In the genomic region with DNA sequence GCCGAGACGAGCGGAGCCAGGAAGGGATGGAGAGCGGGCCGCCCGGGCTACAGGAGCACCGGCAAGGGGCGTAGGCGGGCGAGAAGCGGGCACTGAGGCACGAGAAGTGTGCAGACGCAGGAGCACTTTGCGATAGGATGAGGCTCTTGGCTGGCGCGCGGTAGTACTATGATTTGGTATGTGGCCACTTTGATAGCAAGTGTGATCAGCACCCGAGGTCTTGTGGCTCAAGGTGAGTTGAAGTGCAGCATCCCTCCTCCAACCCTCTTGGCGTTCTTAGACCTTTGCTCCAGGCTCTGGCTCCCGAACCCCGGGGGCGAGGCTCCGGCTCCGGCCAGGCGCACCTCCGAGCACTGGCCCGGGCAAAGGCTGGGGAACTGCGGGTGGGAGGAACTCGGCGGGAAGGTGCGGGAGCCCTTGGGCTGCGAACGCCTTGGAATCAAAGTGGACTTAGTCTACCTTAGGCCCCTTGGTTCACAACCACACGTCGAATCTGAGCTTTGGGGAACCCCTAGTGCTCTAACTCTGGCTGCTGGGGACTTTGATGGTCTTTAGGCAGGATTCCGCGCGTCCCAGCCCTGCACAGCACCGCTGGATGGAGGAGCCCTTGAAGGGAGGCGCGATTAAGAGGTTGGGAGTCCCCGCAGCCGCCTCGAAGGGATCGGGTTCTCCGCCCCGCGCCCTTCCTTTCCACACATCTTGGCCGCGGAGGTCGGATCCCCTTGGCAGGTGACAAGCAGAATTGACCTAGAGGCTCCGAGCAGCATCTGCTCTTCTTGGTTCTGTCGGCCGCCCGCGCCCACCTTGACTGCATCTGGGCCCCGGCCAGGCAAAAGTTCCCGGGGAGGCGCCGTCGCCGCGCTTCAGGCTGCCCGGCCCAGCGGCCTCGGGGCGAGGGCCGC, we compare ENCODE assay signal across 7 mouse cellular contexts. TPM values are rescaled to one million over a fixed set of nuclear protein-coding genes. Genes with fewer than 3 reads are reported as not detected.
DNase-seq lines count a peak whose midpoint lies in the region; ATAC-seq and TF ChIP-seq lines count a peak whose summit lies in the region.

No protein-coding gene starts in this region.

- no peak for TF ChIP-seq EP300 in liver, postnatal 0 days (IDR thresholded peaks at IDR 0.05; ENCODE audit: low read depth)

- no peak for ATAC-seq in liver, postnatal 0 days

- peak overlapping the region; percentile 5 for H3K27ac ChIP-seq in cortical plate, adult 2 months (ENCODE audit: insufficient read depth, low read length)
- peak overlapping the region; percentile 80 for H3K27ac ChIP-seq in hindbrain, embryonic 10.5 days
- no peak overlapping the region for H3K27ac ChIP-seq in liver, postnatal 0 days (ENCODE audit: low read depth)

- DNase-seq in right cerebral cortex, postnatal 4 days = peak; percentile 30
- DNase-seq in right cerebral cortex, postnatal 25 days = no peak
- DNase-seq in hindbrain, embryonic 10.5 days (ENCODE audit: low spot score) = peak; percentile 54
- no peak for DNase-seq in liver, postnatal 0 days
- DNase-seq in natural killer cell, adult 2 months (ENCODE audit: low spot score in 2 of 2) = no peak
- DNase-seq in layer of hippocampus, adult 18-20 months (ENCODE audit: low spot score in 2 of 2) = no peak

- H3K9ac ChIP-seq in liver, postnatal 0 days (replicated peaks) = no peak overlapping the region

- H3K4me2 ChIP-seq in liver, postnatal 0 days (ENCODE audit: low read depth, low read length) = peak overlapping the region; percentile 58

- H3K27me3 ChIP-seq in hindbrain, embryonic 10.5 days (ENCODE audit: insufficient read depth, poor library complexity, severe bottlenecking) = peaks cover 25% of the 10 kb centered on the region
- H3K27me3 ChIP-seq in liver, postnatal 0 days (ENCODE audit: insufficient read depth, low read length) = peaks cover 45% of the 10 kb centered on the region

- under 1% methylated on average over 68 of the region's 68 CpGs for whole genome bisulfite sequencing in hindbrain, embryonic 10.5 days
- WGBS in liver, postnatal 0 days (ENCODE audit: insufficient replicate concordance) = 1% methylated on average over 68 of the region's 68 CpGs

- no peaks in the 10 kb centered on the region for H3K36me3 ChIP-seq in hindbrain, embryonic 10.5 days
- no peaks in the 10 kb centered on the region for H3K36me3 ChIP-seq in liver, postnatal 0 days (replicated peaks; ENCODE audit: insufficient read depth, low read length)

- no peak for TF ChIP-seq POLR2A in cortical plate, adult 2 months (IDR thresholded peaks at IDR 0.05; ENCODE audit: extremely low read depth, insufficient read depth, low read length)

- no peak for TF ChIP-seq CTCF in cortical plate, adult 2 months (IDR thresholded peaks at IDR 0.05; ENCODE audit: extremely low read depth, insufficient read depth, low read length)
- no peak for TF ChIP-seq CTCF in liver, postnatal 0 days (IDR thresholded peaks at IDR 0.05; ENCODE audit: low read depth)

- 0 out of 2 replicates have a peak, but pooled peaks cover 1% of the 10 kb centered on the region for H3K4me1 ChIP-seq in cortical plate, adult 2 months (ENCODE audit: control insufficient read depth, insufficient read depth, low read length)
- H3K4me1 ChIP-seq in hindbrain, embryonic 10.5 days (replicated peaks) = peaks cover 60% of the 10 kb centered on the region
- no peaks in the 10 kb centered on the region for H3K4me1 ChIP-seq in liver, postnatal 0 days (ENCODE audit: insufficient read depth)

- H3K4me3 ChIP-seq in cortical plate, adult 2 months (ENCODE audit: insufficient read depth, low read length) = peak overlapping the region; percentile 69
- H3K4me3 ChIP-seq in hindbrain, embryonic 10.5 days = peak overlapping the region; percentile 73
- peak overlapping the region; percentile 36 for H3K4me3 ChIP-seq in liver, postnatal 0 days (ENCODE audit: low read depth, low read length)

- no peaks in the 10 kb centered on the region for H3K9me3 ChIP-seq in hindbrain, embryonic 10.5 days
- H3K9me3 ChIP-seq in liver, postnatal 0 days (ENCODE audit: low read length) = no peaks in the 10 kb centered on the region

RNA-seq across cellular contexts. Expression of gene Igsf9b, which starts 0.5 kb away (rescaled TPM):
- polyA plus RNA-seq in cortical plate, adult 2 months (2012; rRNA removed) = 23.1 and 26.1 TPM in 2 replicates
- 6.8 and 6.9 TPM in 2 replicates for polyA plus RNA-seq in hindbrain, embryonic 10.5 days (2016; fragmentation: Nextera tagmentation; extraction: Ambion mirVana)
- polyA plus RNA-seq in liver, postnatal 0 days (2015; fragmentation: Nextera tagmentation; extraction: Ambion mirVana) = 0.01 TPM in 2 replicates
- 10 to 100 TPM; 20.4 to 20.5 TPM for total RNA-seq in layer of hippocampus, adult 18-20 months (2021)

Comparison
In these comparisons a context has a peak if more than half of its experiments do, and no peak if none do; other contexts are left out.
1. DNase-seq: peak in right cerebral cortex, postnatal 4 days (single experiment) and hindbrain, embryonic 10.5 days (single experiment); none in right cerebral cortex, postnatal 25 days (single experiment), liver, postnatal 0 days (single experiment), natural killer cell, adult 2 months (0 of 2) and layer of hippocampus, adult 18-20 months (0 of 2).
2. Peak in every context shown above with its lines, with median percentiles within 50 percentile points of each other: H3K4me3 ChIP-seq.